Mouse (Mus musculus): ENCODE measurements around the gene Tmem62. TPM values are rescaled to one million over a fixed set of nuclear protein-coding genes. Genes with fewer than 3 reads are reported as not detected.
A peak's percentile ranks its signal among the peaks of the same experiment; 100 is the strongest.
"Not testable (repeated sequence)": the region's sequence is repeated elsewhere in the genome, so short reads cannot be mapped to it uniquely, and the experiment has no call there.

Gene Tmem62
- polyA plus RNA-seq, 1 experiment from 2014 or later: 6.9 TPM

DNA sequence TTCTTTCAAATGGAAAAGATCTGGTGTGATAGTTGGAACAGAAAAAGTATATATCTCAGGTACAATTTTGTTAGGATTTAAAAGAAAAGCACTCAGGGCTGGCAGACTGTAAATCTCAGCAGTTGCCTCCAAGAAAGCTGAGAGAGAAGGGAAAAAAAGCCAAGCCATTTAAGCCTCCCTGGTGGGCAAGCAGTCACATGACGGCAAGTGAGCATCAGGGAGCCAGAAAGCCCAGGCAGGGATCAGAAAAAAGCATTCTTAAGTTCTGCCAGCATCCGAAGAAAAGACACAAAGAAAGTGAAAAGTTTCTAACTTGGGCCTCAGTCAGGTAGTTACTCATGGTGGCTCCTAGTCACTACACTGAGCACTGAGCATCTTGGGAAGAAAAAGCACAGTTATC is 6.8 kb downstream of the Tmem62 start:
- no peak for DNase-seq (ENCODE audit: low spot score)
- Histone ChIP-seq H3K27me3 (ENCODE audit: insufficient read depth, low read length) (no peaks in the 10 kb centered on the region), H3K4me3 (replicated peaks; ENCODE audit: low read depth, low read length) (no peak overlapping the region), H3K27ac (no peak overlapping the region), H3K36me3 (ENCODE audit: insufficient read depth, low read length) (no peaks in the 10 kb centered on the region), H3K4me1 (replicated peaks; ENCODE audit: insufficient read depth, low read length) (no peaks in the 10 kb centered on the region), H3K9ac (ENCODE audit: low read depth, low read length) (no peak overlapping the region), H3K4me2 (ENCODE audit: low read length) (no peak overlapping the region), H3K9me3 (replicated peaks; ENCODE audit: low read length) (no peaks in the 10 kb centered on the region)
- no peak for ATAC-seq (replicated peaks; ENCODE audit: low FRiP score, low read depth)
- 30% methylated on average over 2 of the region's 2 CpGs for WGBS
- no peak for TF ChIP-seq CTCF (IDR thresholded peaks at IDR 0.05; ENCODE audit: low read depth)

DNA sequence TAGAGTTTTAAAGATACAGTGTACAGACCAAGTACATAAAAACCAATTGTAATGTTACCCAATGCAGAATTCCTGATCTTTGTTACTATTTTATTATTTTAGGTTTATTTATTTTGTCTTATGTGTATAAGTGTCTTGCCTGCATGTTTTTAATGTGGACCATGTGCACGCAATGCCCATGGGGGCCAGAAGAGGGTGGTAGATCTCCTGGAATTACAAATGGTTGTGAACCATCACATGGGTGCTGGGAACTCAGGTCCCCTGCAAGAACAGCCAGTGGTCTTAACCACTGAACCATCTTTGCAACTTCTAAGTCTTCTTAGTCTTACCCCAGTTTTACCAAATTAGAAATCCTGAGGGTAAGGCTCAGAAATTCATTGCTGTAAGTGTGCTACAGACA is 8.4 kb downstream of the Tmem62 start:
- no peak overlapping the region for H3K27ac ChIP-seq
- no peaks in the 10 kb centered on the region for H3K9me3 ChIP-seq (replicated peaks; ENCODE audit: low read length)
- no peak overlapping the region for H3K4me3 ChIP-seq (replicated peaks; ENCODE audit: low read depth, low read length)
- ATAC-seq (replicated peaks; ENCODE audit: low FRiP score, low read depth): no peak
- WGBS: 86% methylated on average over 1 of the region's 1 CpGs
- H3K27me3 ChIP-seq (ENCODE audit: insufficient read depth, low read length): no peaks in the 10 kb centered on the region
- H3K9ac ChIP-seq (ENCODE audit: low read depth, low read length): no peak overlapping the region
- no peak overlapping the region for H3K4me2 ChIP-seq (ENCODE audit: low read length)
- DNase-seq (ENCODE audit: low spot score): no peak
- no peaks in the 10 kb centered on the region for H3K4me1 ChIP-seq (replicated peaks; ENCODE audit: insufficient read depth, low read length)
- TF ChIP-seq CTCF (IDR thresholded peaks at IDR 0.05; ENCODE audit: low read depth): no peak
- no peaks in the 10 kb centered on the region for H3K36me3 ChIP-seq (ENCODE audit: insufficient read depth, low read length)

DNA sequence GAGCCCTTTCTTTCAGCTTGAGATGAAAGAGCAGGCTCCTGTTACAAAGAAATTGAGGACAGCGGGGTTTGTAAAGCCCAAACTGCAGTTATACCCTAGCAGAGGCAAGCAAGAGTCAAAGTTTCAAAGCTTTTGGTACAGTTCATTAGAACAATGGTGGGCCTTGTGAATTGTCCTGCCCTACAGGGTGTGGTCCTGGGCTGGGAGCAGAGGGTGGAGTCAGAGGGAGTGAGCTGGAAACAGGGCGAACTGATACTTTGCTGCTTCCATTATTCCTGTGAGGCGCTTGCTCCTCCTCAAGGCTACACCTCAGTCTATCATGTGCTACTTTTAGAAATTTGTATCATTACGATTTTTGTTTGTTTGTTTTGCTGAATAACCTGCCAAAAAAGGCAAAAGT is 14.4 kb downstream of the Tmem62 start:
- ATAC-seq (replicated peaks; ENCODE audit: low FRiP score, low read depth) (no peak), DNase-seq (ENCODE audit: low spot score) (no peak)
- 67% methylated on average over 4 of the region's 4 CpGs for WGBS
- TF ChIP-seq CTCF (IDR thresholded peaks at IDR 0.05; ENCODE audit: low read depth): no peak
- Histone ChIP-seq H3K4me2 (ENCODE audit: low read length) (no peak overlapping the region), H3K27me3 (ENCODE audit: insufficient read depth, low read length) (no peaks in the 10 kb centered on the region), H3K9ac (ENCODE audit: low read depth, low read length) (no peak overlapping the region), H3K4me1 (replicated peaks; ENCODE audit: insufficient read depth, low read length) (no peaks in the 10 kb centered on the region), H3K36me3 (ENCODE audit: insufficient read depth, low read length) (no peaks in the 10 kb centered on the region), H3K27ac (no peak overlapping the region), H3K9me3 (replicated peaks; ENCODE audit: low read length) (no peaks in the 10 kb centered on the region), H3K4me3 (replicated peaks; ENCODE audit: low read depth, low read length) (no peak overlapping the region)

DNA sequence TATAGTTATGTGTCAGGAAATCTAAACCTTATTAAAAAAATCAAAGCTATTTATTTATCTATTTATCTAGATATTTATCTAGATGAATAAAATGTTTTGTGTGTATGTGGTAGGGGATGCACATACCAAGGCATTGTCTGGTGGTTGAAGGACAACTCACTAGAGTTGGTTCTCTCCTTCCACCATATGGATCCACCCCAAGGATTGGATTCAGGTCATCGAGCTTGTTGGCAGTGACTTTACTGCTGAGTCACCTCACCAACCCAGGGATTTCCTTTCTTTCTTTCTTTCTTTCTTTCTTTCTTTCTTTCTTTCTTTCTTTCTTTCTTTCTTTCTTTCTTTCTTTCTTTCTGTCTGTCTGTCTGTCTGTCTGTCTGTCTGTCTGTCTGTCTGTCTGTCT is 19.8 kb downstream of the Tmem62 start:
- not testable (repeated sequence) for H3K4me2 ChIP-seq (ENCODE audit: low read length); H3K4me3 ChIP-seq (replicated peaks; ENCODE audit: low read depth, low read length); H3K9ac ChIP-seq (ENCODE audit: low read depth, low read length); H3K27me3 ChIP-seq (ENCODE audit: insufficient read depth, low read length); H3K4me1 ChIP-seq (replicated peaks; ENCODE audit: insufficient read depth, low read length); ATAC-seq (replicated peaks; ENCODE audit: low FRiP score, low read depth); DNase-seq (ENCODE audit: low spot score); H3K9me3 ChIP-seq (replicated peaks; ENCODE audit: low read length); H3K27ac ChIP-seq; H3K36me3 ChIP-seq (ENCODE audit: insufficient read depth, low read length)
- WGBS: 70% methylated on average over 1 of the region's 1 CpGs

DNA sequence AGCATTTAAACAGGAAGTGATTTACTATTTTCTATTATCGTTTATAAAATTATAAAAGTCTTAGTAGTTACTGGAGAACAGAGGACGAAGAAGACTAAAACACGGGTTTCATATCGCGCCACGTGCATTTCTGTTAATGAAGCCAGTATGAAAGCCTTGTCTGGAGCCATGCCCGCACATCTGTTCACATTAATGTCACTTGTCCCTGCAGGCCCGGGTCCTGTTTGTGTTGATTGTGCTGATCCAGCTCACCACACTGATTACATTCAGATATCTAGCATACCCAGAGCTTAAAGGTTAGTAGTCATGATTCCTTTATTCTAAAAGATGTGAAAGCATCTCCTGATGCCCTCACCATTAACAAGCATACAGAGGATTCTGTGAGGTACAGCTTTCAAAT is 22.0 kb downstream of the Tmem62 start:
- no peaks in the 10 kb centered on the region for H3K4me1 ChIP-seq (replicated peaks; ENCODE audit: insufficient read depth, low read length)
- DNase-seq (ENCODE audit: low spot score) (no peak), ATAC-seq (replicated peaks; ENCODE audit: low FRiP score, low read depth) (no peak)
- no peak for TF ChIP-seq CTCF (IDR thresholded peaks at IDR 0.05; ENCODE audit: low read depth)
- H3K27me3 ChIP-seq (ENCODE audit: insufficient read depth, low read length): no peaks in the 10 kb centered on the region
- no peaks in the 10 kb centered on the region for H3K36me3 ChIP-seq (ENCODE audit: insufficient read depth, low read length)
- H3K4me3 ChIP-seq (replicated peaks; ENCODE audit: low read depth, low read length): no peak overlapping the region
- WGBS: 91% methylated on average over 8 of the region's 8 CpGs
- H3K27ac ChIP-seq: no peak overlapping the region
- no peak overlapping the region for H3K4me2 ChIP-seq (ENCODE audit: low read length)
- H3K9me3 ChIP-seq (replicated peaks; ENCODE audit: low read length): no peaks in the 10 kb centered on the region
- H3K9ac ChIP-seq (ENCODE audit: low read depth, low read length): no peak overlapping the region

DNA sequence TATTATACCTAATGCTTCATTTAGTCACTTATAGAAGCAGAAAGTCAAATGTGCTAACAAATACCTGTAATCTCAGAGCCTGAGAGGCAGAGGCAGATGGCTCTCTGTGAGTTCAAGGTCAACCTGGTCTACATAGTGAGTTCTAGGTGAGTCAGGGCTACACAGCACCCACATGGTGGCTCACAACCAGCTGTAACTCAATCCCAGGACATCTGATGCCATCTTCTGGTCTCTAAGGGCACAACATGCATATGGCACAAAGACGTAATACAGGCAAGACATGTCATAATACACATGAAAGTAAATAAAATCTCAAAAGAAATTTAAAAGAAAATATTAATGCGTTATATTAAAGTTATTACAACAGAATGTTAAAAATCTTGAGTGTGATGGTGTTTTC is 26.8 kb downstream of the Tmem62 start:
- Histone ChIP-seq H3K36me3 (ENCODE audit: insufficient read depth, low read length) (no peaks in the 10 kb centered on the region), H3K4me2 (ENCODE audit: low read length) (no peak overlapping the region), H3K9me3 (replicated peaks; ENCODE audit: low read length) (no peaks in the 10 kb centered on the region), H3K4me3 (replicated peaks; ENCODE audit: low read depth, low read length) (no peak overlapping the region), H3K9ac (ENCODE audit: low read depth, low read length) (no peak overlapping the region), H3K27ac (no peak overlapping the region), H3K4me1 (replicated peaks; ENCODE audit: insufficient read depth, low read length) (no peaks in the 10 kb centered on the region), H3K27me3 (ENCODE audit: insufficient read depth, low read length) (no peaks in the 10 kb centered on the region)
- no peak for DNase-seq (ENCODE audit: low spot score)
- no peak for ATAC-seq (replicated peaks; ENCODE audit: low FRiP score, low read depth)
- 80% methylated on average over 2 of the region's 2 CpGs for WGBS
- peak; percentile 56; the same call in 1 of the 2 replicates for TF ChIP-seq CTCF (IDR thresholded peaks at IDR 0.05; ENCODE audit: low read depth)

DNA sequence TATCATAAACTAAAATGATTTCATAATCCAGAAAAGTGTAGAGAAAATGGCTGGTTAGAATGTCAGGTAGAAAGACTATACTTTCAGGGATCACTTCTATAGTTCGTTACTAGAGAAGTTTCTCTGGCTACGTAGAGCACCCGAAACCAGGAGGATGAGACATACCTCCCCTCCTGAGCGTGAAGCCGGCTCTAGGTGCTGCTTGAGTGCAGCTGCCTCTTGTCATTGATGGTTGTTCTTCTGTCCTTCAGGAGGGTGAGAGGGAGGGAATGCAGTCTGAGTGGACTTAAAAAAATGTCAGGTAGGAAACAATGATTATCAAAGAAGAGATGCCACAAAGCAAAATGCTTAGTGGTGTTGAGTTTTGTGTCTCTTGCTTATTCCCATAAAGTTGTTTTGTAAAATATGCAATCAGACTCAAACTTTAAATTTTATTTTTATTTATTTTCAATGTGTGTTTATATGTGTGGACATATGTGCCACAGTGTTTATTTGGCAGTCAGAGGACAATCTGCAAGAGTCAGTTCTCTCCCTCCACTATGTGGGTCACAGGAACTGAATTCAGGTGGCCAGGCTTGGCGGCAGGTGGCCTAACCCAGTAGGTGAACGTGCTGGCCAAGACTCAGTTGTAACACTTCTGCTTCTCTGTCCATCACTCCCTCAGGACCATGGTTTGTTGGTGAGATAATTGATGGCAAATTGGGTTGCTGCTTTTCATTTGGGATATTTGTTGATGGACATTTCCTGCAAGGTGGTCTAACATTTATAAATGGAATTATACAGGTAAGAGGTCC is 27.4 kb downstream of the Tmem62 start:
- no peak for TF ChIP-seq CTCF (IDR thresholded peaks at IDR 0.05; ENCODE audit: low read depth)
- Histone ChIP-seq H3K9me3 (replicated peaks; ENCODE audit: low read length) (no peaks in the 10 kb centered on the region), H3K27me3 (ENCODE audit: insufficient read depth, low read length) (no peaks in the 10 kb centered on the region), H3K9ac (ENCODE audit: low read depth, low read length) (no peak overlapping the region), H3K27ac (no peak overlapping the region), H3K4me1 (replicated peaks; ENCODE audit: insufficient read depth, low read length) (0 out of 2 replicates have a peak, but pooled peaks cover 4% of the 10 kb centered on the region), H3K4me2 (ENCODE audit: low read length) (no peak overlapping the region), H3K36me3 (ENCODE audit: insufficient read depth, low read length) (no peaks in the 10 kb centered on the region), H3K4me3 (replicated peaks; ENCODE audit: low read depth, low read length) (no peak overlapping the region)
- DNase-seq (ENCODE audit: low spot score) (no peak), ATAC-seq (replicated peaks; ENCODE audit: low FRiP score, low read depth) (no peak)
- WGBS: 79% methylated on average over 7 of the region's 7 CpGs
